Mouse (Mus musculus) liver, embryonic 14.5 days (tissue): Measurements from ENCODE around the gene Nle1. TPM values are rescaled to one million over a fixed set of nuclear protein-coding genes. Genes with fewer than 3 reads are reported as not detected.

Experiments
- ATAC-seq: fragments of 200-750 bp; cut with Nextera tagmentation; 2 replicates; pipeline ENCODE4 v1.8.0; 2017; ENCODE audit warnings: moderate number of reproducible peaks, mild to moderate bottlenecking, moderate library complexity; ENCODE audit not compliant: insufficient read depth
- DNase-seq, 3 experiments: peaks; one replicate each; pipeline ENCODE4 v3.0.0-alpha.2; 2012 to 2013; ENCODE audit warnings: low read depth in 3 of 3, low spot score in 3 of 3
- H3K27ac ChIP-seq: fragments of 300-500 bp; sonication (generic); 2 replicates; pipeline ENCODE4 v1.5.1; 2014; ENCODE audit warnings: moderate library complexity, mild to moderate bottlenecking, control low read depth, inconsistent platforms
- H3K27me3 ChIP-seq: fragments of 300-500 bp; sonication (generic); 2 replicates; pipeline ENCODE4 v1.6.1; 2014; ENCODE audit warnings: mild to moderate bottlenecking, low read length, moderate library complexity; ENCODE audit not compliant: control insufficient read depth, insufficient read depth
- H3K36me3 ChIP-seq: fragments of 300-500 bp; sonication (generic); replicated peaks from 2 replicates; pipeline ENCODE4 v1.6.1; 2014; ENCODE audit warnings: low read depth; ENCODE audit not compliant: control insufficient read depth, insufficient read depth
- H3K4me1 ChIP-seq, 2 experiments: fragments of 200-500 bp in 1 of 2; fragments of 300-500 bp in 1 of 2; sonication (generic) in 1 of 2; replicated peaks; 2 replicates each; pipeline ENCODE4 v1.6.1; 2012 to 2014; ENCODE audit warnings: antibody characterized with exemption in 1 of 2, inconsistent platforms in 1 of 2, low read length in 1 of 2; ENCODE audit not compliant: control insufficient read depth in 2 of 2, insufficient read depth in 2 of 2
- H3K4me2 ChIP-seq: fragments of 300-500 bp; sonication (generic); 2 replicates; pipeline ENCODE4 v1.6.1; 2014; ENCODE audit warnings: low read depth, mild to moderate bottlenecking, control low read depth, moderate library complexity
- H3K4me3 ChIP-seq, 2 experiments: fragments of 200-500 bp in 1 of 2; fragments of 300-500 bp in 1 of 2; sonication (generic) in 1 of 2; 2 replicates each; pipeline ENCODE4 v1.5.1; 2012 to 2014; ENCODE audit warnings: low read depth in 2 of 2, low read length in 2 of 2, mild to moderate bottlenecking in 2 of 2, control low read depth in 1 of 2, inconsistent platforms in 1 of 2, moderate library complexity in 1 of 2; ENCODE audit not compliant: insufficient read depth in 1 of 2
- H3K9ac ChIP-seq: fragments of 300-500 bp; sonication (generic); replicated peaks from 2 replicates; pipeline ENCODE4 v1.6.1; 2014; ENCODE audit warnings: mild to moderate bottlenecking, control low read depth, moderate library complexity
- H3K9me3 ChIP-seq: fragments of 300-500 bp; sonication (generic); 2 replicates; pipeline ENCODE4 v1.6.1; 2016; ENCODE audit warnings: low read length, mixed read lengths; ENCODE audit not compliant: control insufficient read depth
- CTCF ChIP-seq: IDR thresholded peaks from 2 replicates; pipeline ENCODE4 v1.5.1; 2016; ENCODE audit warnings: antibody characterized with exemption, low read depth, control low read depth
- EP300 ChIP-seq: IDR thresholded peaks from 2 replicates; pipeline ENCODE4 v1.6.1; 2016; ENCODE audit warnings: antibody characterized with exemption, low read depth
- WGBS: fragments of 180-500 bp; shearing (Covaris S2); extraction: QIAGEN DNeasy Blood & Tissue Kit; methylation state at CpG from one replicate; pipeline ENCODE4 v1.1.7; 2014; ENCODE audit not compliant: insufficient replicate concordance; 5-methylcytosine and 5-hydroxymethylcytosine counted together
- polyA plus RNA-seq, 2 experiments: library from polyadenylated mRNA; depleted of rRNA in 1 of 2; stranded (reverse) in 1 of 2; unstranded in 1 of 2; fragments of >200 nt; fragmentation: Nextera tagmentation in 1 of 2; extraction: Ambion mirVana in 1 of 2; gene quantifications; 2 replicates each; pipeline versions ENCODE4 v1.2.1 to v1.2.3; 2012 to 2014

Gene Nle1
- polyA plus RNA-seq, 2 experiments: 13.8 to 27.2 TPM

DNA sequence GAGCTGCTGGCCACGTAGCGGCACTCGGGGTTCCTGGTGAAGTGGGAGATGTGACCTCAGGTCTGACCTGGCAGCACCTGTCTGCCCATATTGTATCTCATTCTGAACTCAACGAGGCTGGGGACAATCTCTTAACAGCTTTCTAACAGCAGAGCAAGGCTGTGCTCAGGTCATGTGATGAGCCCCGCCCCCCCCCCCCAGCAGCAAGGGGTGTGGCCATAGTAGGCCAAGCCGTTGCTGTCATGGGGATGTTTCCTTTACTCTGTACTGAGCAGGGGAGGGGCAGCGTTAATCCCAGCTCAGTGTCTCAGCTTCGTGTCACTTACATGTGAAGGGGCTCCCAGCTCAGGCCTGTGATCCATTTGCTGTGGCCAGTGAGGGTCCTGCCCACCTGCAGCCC is 3.3 kb downstream of the Nle1 start:
- DNase-seq (no peak), ATAC-seq (peak; percentile 29; the same call in 1 of the 2 replicates)
- peaks cover 0 to 3% of the 10 kb centered on the region in 2 experiments; a peak in 3 of 4 replicates for H3K4me1 ChIP-seq
- 43% methylated on average over 8 of the region's 8 CpGs for WGBS
- H3K9me3 ChIP-seq: no peaks in the 10 kb centered on the region
- no peak overlapping the region for H3K9ac ChIP-seq
- peaks cover 27% of the 10 kb centered on the region for H3K36me3 ChIP-seq
- H3K4me3 ChIP-seq: no peak overlapping the region
- no peaks in the 10 kb centered on the region for H3K27me3 ChIP-seq
- H3K4me2 ChIP-seq: no peak overlapping the region
- TF ChIP-seq EP300 (no peak), CTCF (no peak)
- H3K27ac ChIP-seq: no peak overlapping the region

DNA sequence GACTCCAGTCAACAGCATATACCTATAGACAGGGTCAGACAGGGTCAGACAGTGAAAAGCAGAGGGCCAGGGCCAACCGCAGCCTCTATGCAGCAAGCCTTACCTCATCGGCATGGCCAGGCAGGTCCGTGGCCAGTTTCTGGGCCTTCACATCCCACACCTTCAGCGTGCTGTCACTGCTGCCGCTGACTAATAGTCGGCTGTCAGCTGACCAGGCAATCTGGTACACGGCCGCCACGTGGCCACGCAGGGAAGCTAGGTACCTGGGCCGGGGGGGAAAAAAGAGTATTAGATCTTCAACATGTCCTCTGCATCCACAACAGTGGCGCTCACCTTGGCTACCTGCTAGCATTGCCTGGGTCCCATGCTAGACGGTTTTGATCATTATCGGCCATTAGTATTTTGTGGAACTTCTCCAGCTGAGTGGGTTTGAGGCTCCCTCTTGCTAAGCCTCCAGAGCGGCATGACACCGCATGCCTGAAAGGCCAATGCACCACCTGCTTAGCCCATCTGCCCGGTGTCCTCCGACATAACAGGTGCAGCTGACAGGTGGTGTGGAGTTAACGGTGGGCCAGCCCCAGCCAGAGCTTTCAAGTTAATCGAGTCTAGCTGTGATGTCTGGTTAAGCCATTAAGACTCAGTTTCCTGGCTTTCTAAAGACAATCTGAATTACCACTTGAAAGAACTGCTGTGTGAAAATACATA is 6.5 kb downstream of the Nle1 start:
- DNase-seq (no peak), ATAC-seq (no peak)
- Histone ChIP-seq H3K9me3 (no peaks in the 10 kb centered on the region), H3K9ac (no peak overlapping the region), H3K4me1 (no peaks in the 10 kb centered on the region), H3K4me3 (no peak overlapping the region), H3K4me2 (no peak overlapping the region), H3K27ac (no peak overlapping the region), H3K27me3 (no peaks in the 10 kb centered on the region), H3K36me3 (peaks cover 27% of the 10 kb centered on the region)
- TF ChIP-seq EP300 (no peak), CTCF (no peak)
- WGBS: 88% methylated on average over 20 of the region's 20 CpGs

DNA sequence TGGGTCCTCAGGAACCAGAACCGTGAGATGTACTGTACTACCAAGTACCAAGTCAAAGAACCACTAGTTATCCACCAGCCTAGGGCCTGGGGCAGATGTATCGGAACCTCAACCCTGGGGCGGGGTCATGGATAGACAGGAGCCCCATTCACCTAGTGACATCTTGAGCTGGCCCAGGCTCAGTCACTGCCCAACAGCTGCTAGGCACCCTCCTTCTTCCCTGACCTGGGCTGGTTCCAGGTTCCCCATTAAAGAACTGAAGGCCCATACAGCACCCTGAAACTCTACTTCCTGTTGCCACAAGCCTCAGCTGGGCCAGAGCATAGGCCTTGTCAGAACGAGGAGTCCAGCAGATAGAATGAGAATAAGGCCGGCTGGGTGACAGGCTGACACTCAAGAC is 8.5 kb downstream of the Nle1 start:
- WGBS: 75% methylated on average over 5 of the region's 5 CpGs
- H3K4me3 ChIP-seq: no peak overlapping the region
- H3K27me3 ChIP-seq: no peaks in the 10 kb centered on the region
- H3K9ac ChIP-seq: no peak overlapping the region
- no peaks in the 10 kb centered on the region for H3K9me3 ChIP-seq
- H3K4me1 ChIP-seq: no peaks in the 10 kb centered on the region
- H3K4me2 ChIP-seq: no peak overlapping the region
- peaks cover 26% of the 10 kb centered on the region for H3K36me3 ChIP-seq
- TF ChIP-seq EP300 (no peak), CTCF (no peak)
- ATAC-seq (no peak), DNase-seq (no peak)
- no peak overlapping the region for H3K27ac ChIP-seq

DNA sequence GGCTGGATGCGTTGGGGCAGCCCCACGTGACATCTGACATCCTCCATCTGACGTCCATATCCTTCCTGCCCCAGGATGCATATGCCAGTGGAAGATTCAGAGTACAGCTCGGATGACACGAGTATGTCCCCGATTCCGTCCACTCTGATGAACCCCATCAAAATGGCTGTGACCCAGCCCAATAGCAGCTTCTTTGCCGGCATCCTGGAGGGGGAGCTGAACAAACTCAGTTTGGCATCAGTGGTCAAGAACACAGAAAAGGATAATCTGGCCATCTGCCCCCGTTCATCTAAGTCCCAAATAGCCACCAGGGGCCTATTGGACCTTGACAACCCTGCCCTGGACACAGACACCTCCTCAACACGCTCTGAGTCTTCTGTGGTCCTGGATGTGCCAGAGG is 10.7 kb downstream of the Nle1 start:
- Histone ChIP-seq H3K27ac (no peak overlapping the region), H3K4me2 (no peak overlapping the region), H3K27me3 (no peaks in the 10 kb centered on the region), H3K36me3 (peaks cover 12% of the 10 kb centered on the region), H3K9me3 (no peaks in the 10 kb centered on the region), H3K4me1 (no peaks in the 10 kb centered on the region), H3K4me3 (no peak overlapping the region), H3K9ac (no peak overlapping the region)
- no peak for TF ChIP-seq CTCF
- TF ChIP-seq EP300: no peak
- ATAC-seq (no peak), DNase-seq (no peak)
- 59% methylated on average over 10 of the region's 10 CpGs for WGBS

DNA sequence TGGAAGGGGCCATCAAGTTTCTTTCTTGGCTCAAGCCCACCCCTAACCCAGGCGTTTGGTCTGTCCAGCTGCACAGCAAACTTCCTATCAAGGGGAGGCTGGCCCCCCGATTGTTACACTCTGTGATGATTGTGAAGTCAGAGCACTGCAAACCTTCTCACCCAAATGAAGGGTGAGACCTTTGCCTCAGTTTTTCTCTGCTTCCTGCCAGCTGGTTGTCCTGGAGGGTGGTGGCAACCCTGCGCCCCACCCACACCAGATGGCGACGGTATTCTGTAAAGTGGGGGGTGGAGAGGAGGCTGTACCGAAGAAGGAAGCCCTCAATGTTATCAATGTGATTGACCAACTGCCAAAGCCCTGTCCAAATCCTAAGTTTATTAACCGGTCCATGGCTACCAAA is 16.3 kb downstream of the Nle1 start, which contains the start of gene Fndc8:
Gene Fndc8, plus strand, starts transcription at position 189 of the 400 bp plus-strand sequence.
- H3K4me3 ChIP-seq: no peak within 1 kb of the TSS
- peaks cover 0 to 12% of the 10 kb centered on the region in 2 experiments; a peak in 3 of 4 replicates for H3K4me1 ChIP-seq
- TF ChIP-seq CTCF: no peak
- TF ChIP-seq EP300: no peak
- no peaks in the 10 kb centered on the region for H3K9me3 ChIP-seq
- H3K27me3 ChIP-seq: no peaks in the 10 kb centered on the region
- DNase-seq (no peak), ATAC-seq (no peak)
- no peaks in the 10 kb centered on the region for H3K36me3 ChIP-seq
- WGBS: 32% methylated on average over 7 of the region's 7 CpGs
- no peak within 1 kb of the TSS for H3K9ac ChIP-seq
- no peak within 1 kb of the TSS for H3K4me2 ChIP-seq
- H3K27ac ChIP-seq: no peak within 1 kb of the TSS
